Mouse (Mus musculus) liver (tissue): ENCODE results near the gene Dnajc5g.

Experiments
- DNase-seq: peaks from one replicate; pipeline ENCODE4 v3.0.0-alpha.2; 2020; ENCODE audit warnings: mixed read lengths

Gene Dnajc5g

GRCm38 (mm10) chr5:31105814-31106335 is at the start of gene Dnajc5g:
TSS of gene Dnajc5g (plus strand) at chr5:31106285.
- no peak for DNase-seq

GRCm38 (mm10) chr5:31069810-31070209 is 36.3 kb upstream of the Dnajc5g start:
- DNase-seq: no peak

GRCm38 (mm10) chr5:31071059-31071458 is 35.0 kb upstream of the Dnajc5g start:
- no peak for DNase-seq

GRCm38 (mm10) chr5:31071821-31072220 is 34.3 kb upstream of the Dnajc5g start:
- no peak for DNase-seq

- no peak for DNase-seq
These were observed 32.9 kb upstream of the Dnajc5g start for GRCm38 (mm10) chr5:31073176-31073575.

- DNase-seq: no peak
These were observed 29.7 kb upstream of the Dnajc5g start for GRCm38 (mm10) chr5:31076346-31076745.

- no peak for DNase-seq
These were observed 25.9 kb upstream of the Dnajc5g start for GRCm38 (mm10) chr5:31080059-31080794.

GRCm38 (mm10) chr5:31080795-31081164 is 25.3 kb upstream of the Dnajc5g start:
- DNase-seq: no peak

- peak; percentile 56 for DNase-seq
These were observed 24.7 kb upstream of the Dnajc5g start for GRCm38 (mm10) chr5:31081386-31081785.

- peak; percentile 62 for DNase-seq
These were observed 23.7 kb upstream of the Dnajc5g start for GRCm38 (mm10) chr5:31082355-31082754.

- no peak for DNase-seq
These were observed 23.0 kb upstream of the Dnajc5g start for GRCm38 (mm10) chr5:31082935-31083625.

GRCm38 (mm10) chr5:31083949-31084348 is 22.1 kb upstream of the Dnajc5g start:
- no peak for DNase-seq

GRCm38 (mm10) chr5:31086606-31087005 is 19.5 kb upstream of the Dnajc5g start:
- no peak for DNase-seq

GRCm38 (mm10) chr5:31087131-31087530 is 19.0 kb upstream of the Dnajc5g start:
- DNase-seq: no peak

- no peak for DNase-seq
These were observed 13.7 kb upstream of the Dnajc5g start for GRCm38 (mm10) chr5:31092231-31092975.

GRCm38 (mm10) chr5:31093151-31094041 is 12.7 kb upstream of the Dnajc5g start:
- DNase-seq: peak; percentile 62

GRCm38 (mm10) chr5:31094100-31094798 is 11.8 kb upstream of the Dnajc5g start:
- DNase-seq: no peak

GRCm38 (mm10) chr5:31094799-31095691 is 11.0 kb upstream of the Dnajc5g start:
- peak; percentile 24 for DNase-seq

GRCm38 (mm10) chr5:31095711-31096480 is 10.2 kb upstream of the Dnajc5g start:
- no peak for DNase-seq

GRCm38 (mm10) chr5:31108000-31108490 is 2.0 kb downstream of the Dnajc5g start, which contains the start of gene Slc30a3:
TSS of gene Slc30a3 (minus strand) at chr5:31108237.
- DNase-seq: no peak
